8 mouse cellular contexts compared by ENCODE assay signal in genomic region chr17:29347126-29347644, GRCm38 (mm10). TPM values are rescaled to one million over a fixed set of nuclear protein-coding genes. Genes with fewer than 3 reads are reported as not detected.
DNase-seq lines count a peak whose midpoint lies in the region; ATAC-seq and TF ChIP-seq lines count a peak whose summit lies in the region.

No protein-coding gene starts in this region.

- H3K27ac ChIP-seq in left cerebral cortex, adult 2 months: peak overlapping the region; percentile 85
- H3K27ac ChIP-seq in embryonic fibroblast, embryonic 13.5 days (ENCODE audit: insufficient read depth, low read length): peak overlapping the region; percentile 74
- peak overlapping the region; percentile 93 for H3K27ac ChIP-seq in kidney, embryonic 14.5 days (ENCODE audit: low read depth, low read length)
- H3K27ac ChIP-seq in midbrain, embryonic 11.5 days (ENCODE audit: low read depth, low read length): peak overlapping the region; percentile 48; the same call in 1 of the 2 replicates

- H3K9me3 ChIP-seq in kidney, embryonic 14.5 days (ENCODE audit: control insufficient read depth, low read length): no peaks in the 10 kb centered on the region
- no peaks in the 10 kb centered on the region for H3K9me3 ChIP-seq in midbrain, embryonic 11.5 days (ENCODE audit: control insufficient read depth, low read length)

- peaks cover 17% of the 10 kb centered on the region for H3K4me1 ChIP-seq in embryonic fibroblast, embryonic 13.5 days (ENCODE audit: control insufficient read depth, insufficient read depth, low read length)
- peaks cover 23% of the 10 kb centered on the region for H3K4me1 ChIP-seq in kidney, embryonic 14.5 days (ENCODE audit: control insufficient read depth, insufficient read depth, low read length)
- peaks cover 21% of the 10 kb centered on the region for H3K4me1 ChIP-seq in midbrain, embryonic 11.5 days (ENCODE audit: control insufficient read depth, insufficient read depth, low read length)

- WGBS in kidney, embryonic 14.5 days: under 1% methylated on average over 45 of the region's 45 CpGs
- 1% methylated on average over 45 of the region's 45 CpGs for WGBS in midbrain, embryonic 11.5 days

- peak overlapping the region; percentile 74 for H3K9ac ChIP-seq in kidney, embryonic 14.5 days (ENCODE audit: low read depth, low read length)
- H3K9ac ChIP-seq in midbrain, embryonic 11.5 days (ENCODE audit: low read length): peak overlapping the region; percentile 90

- H3K36me3 ChIP-seq in kidney, embryonic 14.5 days (ENCODE audit: control insufficient read depth, insufficient read depth, low read length): peaks cover 20% of the 10 kb centered on the region; the same call in 1 of the 2 replicates
- peaks cover 4% of the 10 kb centered on the region; the same call in 1 of the 2 replicates for H3K36me3 ChIP-seq in midbrain, embryonic 11.5 days (ENCODE audit: control insufficient read depth, insufficient read depth, low read length)

- no peak; the same call in 1 of the 2 replicates for TF ChIP-seq POLR2A in embryonic fibroblast, embryonic 13.5 days (IDR thresholded peaks at IDR 0.05; ENCODE audit: low read depth, low read length)

- ATAC-seq in kidney, embryonic 14.5 days (ENCODE audit: low FRiP score, low TSS enrichment): peak; percentile 11
- ATAC-seq in midbrain, embryonic 11.5 days (ENCODE audit: low FRiP score): peak; percentile 66; the same call in 1 of the 2 replicates

- DNase-seq in left cerebral cortex, adult 2 months (ENCODE audit: extremely low spot score in 1 of 2, low spot score in 2 of 2): peak in 1 of 2 experiments; percentile 59
- no peak for DNase-seq in left cerebral cortex, adult 11 months (ENCODE audit: low spot score)
- DNase-seq in R1 (ENCODE audit: low read depth, low spot score) (peak; percentile 43), MN1 (ENCODE audit: low spot score) (no peak)
- DNase-seq in midbrain, embryonic 11.5 days (ENCODE audit: low spot score, missing footprints): peak; percentile 92
- no peak for DNase-seq in gastrocnemius, postnatal 4 days (ENCODE audit: low spot score in 2 of 2)

- TF ChIP-seq CTCF in left cerebral cortex, adult 2 months (IDR thresholded peaks at IDR 0.05): no peak
- no peak for TF ChIP-seq CTCF in embryonic fibroblast, embryonic 13.5 days (IDR thresholded peaks at IDR 0.05; ENCODE audit: borderline replicate concordance, insufficient read depth, low read length)

- H3K27me3 ChIP-seq in kidney, embryonic 14.5 days (ENCODE audit: control insufficient read depth, insufficient read depth, low read length): no peaks in the 10 kb centered on the region
- no peaks in the 10 kb centered on the region for H3K27me3 ChIP-seq in midbrain, embryonic 11.5 days (ENCODE audit: control insufficient read depth, insufficient read depth, low read length)

- peak overlapping the region; percentile 79 for H3K4me2 ChIP-seq in kidney, embryonic 14.5 days (replicated peaks; ENCODE audit: low read depth, low read length)
- H3K4me2 ChIP-seq in midbrain, embryonic 11.5 days: peak overlapping the region; percentile 83

- intact Hi-C loops in left cerebral cortex, adult 2 months (cut with DNase I): loop anchor here (2.0 kb wide), 1 partner anchor 78 kb away; the partner anchor contains the start of gene BC004004

- H3K4me3 ChIP-seq in left cerebral cortex, adult 2 months: peak overlapping the region; percentile 62
- peak overlapping the region; percentile 94 for H3K4me3 ChIP-seq in embryonic fibroblast, embryonic 13.5 days (ENCODE audit: insufficient read depth, low read length)
- peak overlapping the region; percentile 62 for H3K4me3 ChIP-seq in kidney, embryonic 14.5 days (ENCODE audit: low read length)
- peak overlapping the region; percentile 96 for H3K4me3 ChIP-seq in midbrain, embryonic 11.5 days (ENCODE audit: low read depth, low read length)

RNA-seq across cellular contexts. Expression of gene Mtch1, which starts 0.5 kb away (rescaled TPM):
- total RNA-seq in left cerebral cortex, adult 2 months (2021): 100 to 1,000 TPM; 537 to 552 TPM
- 296 and 366 TPM in 2 replicates for polyA plus RNA-seq in embryonic fibroblast, embryonic 13.5 days (2011; ENCODE audit: insufficient read length, low read depth, missing spikeins)
- polyA plus RNA-seq in kidney, embryonic 14.5 days (2014; fragmentation: Nextera tagmentation; extraction: Ambion mirVana): 297 and 364 TPM in 2 replicates
- 348 and 375 TPM in 2 replicates for polyA plus RNA-seq in midbrain, embryonic 11.5 days (2014; fragmentation: Nextera tagmentation; extraction: Ambion mirVana)
- 100 to 1,000 TPM; 302 to 317 TPM for total RNA-seq in gastrocnemius, postnatal 4 days (2021)

RNA-seq across cellular contexts. Expression of gene Fgd2, which starts 13.5 kb away (rescaled TPM):
- total RNA-seq in left cerebral cortex, adult 2 months (2021): 1 to 10 TPM; 5.4 to 7.4 TPM
- 0.44 TPM in 1 of 2 replicates, not detected in the other for polyA plus RNA-seq in embryonic fibroblast, embryonic 13.5 days (2011; ENCODE audit: insufficient read length, low read depth, missing spikeins)
- polyA plus RNA-seq in kidney, embryonic 14.5 days (2014; fragmentation: Nextera tagmentation; extraction: Ambion mirVana): 9.5 and 9.6 TPM in 2 replicates
- polyA plus RNA-seq in midbrain, embryonic 11.5 days (2014; fragmentation: Nextera tagmentation; extraction: Ambion mirVana): 2.2 and 2.4 TPM in 2 replicates
- 1 to 10 TPM; 4.2 to 4.5 TPM for total RNA-seq in gastrocnemius, postnatal 4 days (2021)

RNA-seq across cellular contexts. Expression of gene Pi16, which starts 29.7 kb away (rescaled TPM):
- total RNA-seq in left cerebral cortex, adult 2 months (2021): 1 to 10 TPM; 1.2 to 1.4 TPM
- 0.23 and 0.61 TPM in 2 replicates for polyA plus RNA-seq in embryonic fibroblast, embryonic 13.5 days (2011; ENCODE audit: insufficient read length, low read depth, missing spikeins)
- 0.32 and 0.90 TPM in 2 replicates for polyA plus RNA-seq in kidney, embryonic 14.5 days (2014; fragmentation: Nextera tagmentation; extraction: Ambion mirVana)
- 0.56 and 0.57 TPM in 2 replicates for polyA plus RNA-seq in midbrain, embryonic 11.5 days (2014; fragmentation: Nextera tagmentation; extraction: Ambion mirVana)
- total RNA-seq in gastrocnemius, postnatal 4 days (2021): 10 to 100 TPM; 50.3 to 54.5 TPM

Comparison
In these comparisons a context has a peak if more than half of its experiments do, and no peak if none do; other contexts are left out.
1. DNase-seq: peak in R1 (single experiment) and midbrain, embryonic 11.5 days (single experiment); none in left cerebral cortex, adult 11 months (single experiment), gastrocnemius, postnatal 4 days (0 of 2) and MN1 (single experiment).
2. Peak in every context shown above with its lines, with median percentiles within 50 percentile points of each other: H3K27ac ChIP-seq and H3K4me3 ChIP-seq.